Mouse (Mus musculus): ENCODE measurements around the gene Smyd4. TPM values are rescaled to one million over a fixed set of nuclear protein-coding genes. Genes with fewer than 3 reads are reported as not detected.

Smyd4 gene
- 10 to 100 TPM; 11.6 to 13.7 TPM for total RNA-seq (2021)

- peak; percentile 92 to 97 for DNase-seq (ENCODE audit: extremely low spot score in 1 of 2, low spot score in 2 of 2)
- intact Hi-C loops (cut with DNase I) = no loop called here
These were observed at the start of gene Smyd4, which contains the start of gene Rpa1 for GRCm38 (mm10) chr11:75348199-75348889. Gene Smyd4, plus strand, starts transcription at chr11:75348433. Gene Rpa1, minus strand, starts transcription at chr11:75348324.

GRCm38 (mm10) chr11:75298491-75298890 is 49.7 kb upstream of the Smyd4 start:
- intact Hi-C loops (cut with DNase I) = no loop called here
- DNase-seq (ENCODE audit: extremely low spot score in 1 of 2, low spot score in 2 of 2) = no peak

- intact Hi-C loops (cut with DNase I) = no loop called here
- no peak for DNase-seq (ENCODE audit: extremely low spot score in 1 of 2, low spot score in 2 of 2)
These were observed 48.4 kb upstream of the Smyd4 start for GRCm38 (mm10) chr11:75299786-75300185.

GRCm38 (mm10) chr11:75300954-75301353 is 47.3 kb upstream of the Smyd4 start:
- DNase-seq (ENCODE audit: extremely low spot score in 1 of 2, low spot score in 2 of 2) = no peak
- intact Hi-C loops (cut with DNase I) = no loop called here

GRCm38 (mm10) chr11:75304797-75305196 is 43.4 kb upstream of the Smyd4 start:
- no peak for DNase-seq (ENCODE audit: extremely low spot score in 1 of 2, low spot score in 2 of 2)

GRCm38 (mm10) chr11:75308650-75309049 is 39.6 kb upstream of the Smyd4 start:
- DNase-seq (ENCODE audit: extremely low spot score in 1 of 2, low spot score in 2 of 2) = no peak
- intact Hi-C loops (cut with DNase I) = no loop called here

More at GRCm38 (mm10) chr11:75304797-75305196, 43.4 kb upstream of the Smyd4 start:
- intact Hi-C loops (cut with DNase I) = no loop called here

GRCm38 (mm10) chr11:75310813-75311212 is 37.4 kb upstream of the Smyd4 start:
- no peak for DNase-seq (ENCODE audit: extremely low spot score in 1 of 2, low spot score in 2 of 2)
- intact Hi-C loops (cut with DNase I) = no loop called here

- no peak for DNase-seq (ENCODE audit: extremely low spot score in 1 of 2, low spot score in 2 of 2)
- intact Hi-C loops (cut with DNase I) = no loop called here
These were observed 36.5 kb upstream of the Smyd4 start for GRCm38 (mm10) chr11:75311751-75312150.

- intact Hi-C loops (cut with DNase I) = no loop called here
- no peak for DNase-seq (ENCODE audit: extremely low spot score in 1 of 2, low spot score in 2 of 2)
These were observed 34.4 kb upstream of the Smyd4 start for GRCm38 (mm10) chr11:75313834-75314233.

- intact Hi-C loops (cut with DNase I) = no loop called here
- DNase-seq (ENCODE audit: extremely low spot score in 1 of 2, low spot score in 2 of 2) = no peak
These were observed 29.6 kb upstream of the Smyd4 start for GRCm38 (mm10) chr11:75318351-75319221.

- intact Hi-C loops (cut with DNase I) = no loop called here
- no peak for DNase-seq (ENCODE audit: extremely low spot score in 1 of 2, low spot score in 2 of 2)
These were observed 29.0 kb upstream of the Smyd4 start for GRCm38 (mm10) chr11:75319246-75319645.

GRCm38 (mm10) chr11:75323326-75323737 is 24.9 kb upstream of the Smyd4 start:
- intact Hi-C loops (cut with DNase I) = no loop called here
- DNase-seq (ENCODE audit: extremely low spot score in 1 of 2, low spot score in 2 of 2) = no peak

- intact Hi-C loops (cut with DNase I) = no loop called here
- no peak for DNase-seq (ENCODE audit: extremely low spot score in 1 of 2, low spot score in 2 of 2)
These were observed 23.8 kb upstream of the Smyd4 start for GRCm38 (mm10) chr11:75324433-75324832.

GRCm38 (mm10) chr11:75325116-75325968 is 22.9 kb upstream of the Smyd4 start:
- no peak for DNase-seq (ENCODE audit: extremely low spot score in 1 of 2, low spot score in 2 of 2)
- intact Hi-C loops (cut with DNase I) = no loop called here

GRCm38 (mm10) chr11:75325969-75326311 is 22.3 kb upstream of the Smyd4 start:
- intact Hi-C loops (cut with DNase I) = no loop called here
- DNase-seq (ENCODE audit: extremely low spot score in 1 of 2, low spot score in 2 of 2) = no peak

- DNase-seq (ENCODE audit: extremely low spot score in 1 of 2, low spot score in 2 of 2) = no peak
- intact Hi-C loops (cut with DNase I) = no loop called here
These were observed 11.6 kb upstream of the Smyd4 start for GRCm38 (mm10) chr11:75336676-75337075.

GRCm38 (mm10) chr11:75337246-75337645 is 11.0 kb upstream of the Smyd4 start:
- no peak for DNase-seq (ENCODE audit: extremely low spot score in 1 of 2, low spot score in 2 of 2)
- intact Hi-C loops (cut with DNase I) = no loop called here

GRCm38 (mm10) chr11:75340076-75340475 is 8.2 kb upstream of the Smyd4 start:
- intact Hi-C loops (cut with DNase I) = no loop called here
- DNase-seq (ENCODE audit: extremely low spot score in 1 of 2, low spot score in 2 of 2) = no peak

- no peak for DNase-seq (ENCODE audit: extremely low spot score in 1 of 2, low spot score in 2 of 2)
- intact Hi-C loops (cut with DNase I) = no loop called here
These were observed 7.4 kb upstream of the Smyd4 start for GRCm38 (mm10) chr11:75340698-75341345.
